Mouse (Mus musculus): ENCODE data around the gene Ksr2.
"Not testable (repeated sequence)": the region's sequence is repeated elsewhere in the genome, so short reads cannot be mapped to it uniquely, and the experiment has no call there.

The Ksr2 gene

GRCm38 (mm10) chr5:117546694-117547268, 133.0 kb downstream of the Ksr2 start:
- peak; percentile 1 for DNase-seq

DNA sequence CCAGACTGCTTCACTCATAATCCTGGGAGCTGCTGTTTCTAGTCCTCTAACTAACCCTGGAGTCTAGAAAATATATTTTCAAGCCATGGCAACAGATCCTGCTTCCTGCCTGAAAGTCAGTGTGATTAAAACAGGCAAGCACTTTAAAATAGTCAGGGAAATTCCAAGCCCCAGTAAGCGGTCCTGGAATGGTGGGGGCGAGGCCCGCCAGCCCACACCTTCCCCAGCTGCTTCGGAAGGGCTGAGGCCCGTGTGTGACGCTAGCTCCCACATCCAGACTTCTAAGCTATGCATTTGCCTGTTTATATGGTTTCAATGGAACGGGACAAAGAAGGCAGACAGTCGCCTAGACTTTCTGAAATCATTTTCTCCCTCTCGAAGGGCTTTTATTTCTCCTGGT, 137.2 kb downstream of the Ksr2 start:
- no peak for DNase-seq

DNA sequence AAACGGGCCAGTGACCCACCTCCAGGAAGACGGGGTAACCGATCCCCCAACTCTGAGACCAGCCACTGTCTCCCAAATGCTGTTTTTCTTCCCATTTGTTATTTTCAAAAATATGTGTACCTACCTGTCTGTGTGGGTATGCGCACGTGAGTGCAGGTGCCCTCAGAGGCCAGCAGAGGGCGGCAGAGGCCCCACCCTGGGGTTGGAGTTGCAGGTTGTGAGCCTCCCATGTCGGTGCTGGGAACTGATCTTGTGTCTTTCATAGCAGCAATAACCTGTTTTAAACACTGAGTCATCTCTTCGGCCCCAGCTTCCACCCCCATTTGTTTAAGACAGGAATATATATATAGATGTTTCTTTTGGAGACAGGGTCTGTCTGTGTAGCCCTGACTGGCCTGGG, 138.3 kb downstream of the Ksr2 start:
- DNase-seq = no peak

GRCm38 (mm10) chr5:117554505-117554904, 140.7 kb downstream of the Ksr2 start:
- DNase-seq = no peak

- DNase-seq = no peak
These were observed 142.8 kb downstream of the Ksr2 start for GRCm38 (mm10) chr5:117556570-117556969.

- no peak for DNase-seq
These were observed 147.3 kb downstream of the Ksr2 start for GRCm38 (mm10) chr5:117561080-117561479.

GRCm38 (mm10) chr5:117566051-117566665, 152.4 kb downstream of the Ksr2 start:
- DNase-seq = no peak

DNA sequence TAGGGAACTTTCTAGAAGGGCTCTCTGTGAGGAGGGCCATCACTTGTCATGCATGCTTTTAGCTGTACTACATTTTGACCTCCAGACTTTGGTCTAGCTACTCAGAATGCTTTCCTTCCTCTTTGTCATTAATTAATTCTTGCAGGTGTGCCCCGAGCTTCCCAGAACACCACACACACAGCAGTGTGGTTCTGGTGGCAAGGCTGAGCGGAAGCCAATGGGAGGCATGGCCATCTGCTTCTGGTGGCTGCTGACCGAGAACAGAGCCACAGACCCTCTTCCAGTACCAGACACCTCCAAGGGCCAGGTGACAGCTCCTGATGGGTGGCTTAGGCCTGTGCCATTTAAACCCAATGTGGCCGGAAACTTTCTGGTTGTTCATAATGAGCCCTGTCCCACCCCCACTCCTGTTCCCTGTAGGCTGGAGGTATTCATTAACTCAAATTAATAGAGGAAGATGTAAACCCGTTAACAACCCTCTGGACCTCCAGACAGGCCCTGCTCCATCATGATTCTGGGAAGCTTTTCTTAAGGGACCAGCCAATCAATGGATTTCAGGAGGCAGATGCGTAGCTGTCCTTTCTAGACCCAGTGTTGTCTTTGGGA, 155.5 kb downstream of the Ksr2 start:
- no peak for DNase-seq

GRCm38 (mm10) chr5:117572428-117572827, 158.6 kb downstream of the Ksr2 start:
- DNase-seq = peak; percentile 11

DNA sequence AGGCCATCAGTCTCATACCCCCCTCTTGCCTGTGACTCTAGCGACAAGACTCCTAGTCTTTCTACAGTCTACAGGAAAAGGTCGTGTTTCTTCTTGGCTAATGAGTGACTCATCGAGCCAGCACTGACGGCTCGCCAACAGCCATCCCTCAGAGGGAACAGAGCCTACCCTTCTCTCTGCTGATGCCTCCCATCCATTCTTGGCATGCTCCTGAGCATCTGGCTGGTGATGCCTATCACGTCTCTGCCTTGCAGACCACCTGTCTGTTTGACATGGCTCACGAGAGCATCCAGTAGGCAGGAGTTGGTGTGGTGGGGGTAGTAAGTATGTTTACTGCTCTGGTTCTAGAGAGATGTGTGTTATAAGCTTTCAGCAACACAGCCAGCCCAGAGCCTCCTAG, 161.1 kb downstream of the Ksr2 start:
- no peak for DNase-seq

GRCm38 (mm10) chr5:117577598-117577997, 163.8 kb downstream of the Ksr2 start:
- DNase-seq = no peak

GRCm38 (mm10) chr5:117581711-117582110, 167.9 kb downstream of the Ksr2 start:
- DNase-seq = no peak

GRCm38 (mm10) chr5:117584428-117584827, 170.6 kb downstream of the Ksr2 start:
- DNase-seq = no peak

DNA sequence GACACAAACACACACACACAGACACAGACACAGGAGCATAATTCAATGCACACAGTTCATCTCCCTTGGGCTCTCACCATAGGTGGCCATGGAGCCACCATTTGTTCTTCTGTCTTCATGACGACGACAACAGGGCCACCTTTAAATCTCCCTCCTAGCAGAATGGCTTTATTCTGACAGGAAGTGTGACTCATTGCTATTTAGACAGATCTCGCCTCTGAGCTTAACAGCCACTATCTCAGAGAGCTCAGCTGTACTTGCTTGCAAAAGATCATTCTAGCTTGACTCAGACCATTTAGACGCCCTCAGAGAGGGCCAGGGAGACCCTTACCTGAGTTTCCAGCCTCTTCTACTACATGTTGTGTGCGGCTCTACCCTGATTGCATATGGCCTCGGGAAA, 175.5 kb downstream of the Ksr2 start:
- DNase-seq = no peak

GRCm38 (mm10) chr5:117593273-117593672, 179.5 kb downstream of the Ksr2 start:
- DNase-seq = no peak

GRCm38 (mm10) chr5:117596803-117597202, 183.0 kb downstream of the Ksr2 start:
- no peak for DNase-seq

GRCm38 (mm10) chr5:117602026-117602425, 188.2 kb downstream of the Ksr2 start:
- DNase-seq = no peak

- DNase-seq = peak; percentile 22
These were observed 194.0 kb downstream of the Ksr2 start for GRCm38 (mm10) chr5:117607761-117608309.

DNA sequence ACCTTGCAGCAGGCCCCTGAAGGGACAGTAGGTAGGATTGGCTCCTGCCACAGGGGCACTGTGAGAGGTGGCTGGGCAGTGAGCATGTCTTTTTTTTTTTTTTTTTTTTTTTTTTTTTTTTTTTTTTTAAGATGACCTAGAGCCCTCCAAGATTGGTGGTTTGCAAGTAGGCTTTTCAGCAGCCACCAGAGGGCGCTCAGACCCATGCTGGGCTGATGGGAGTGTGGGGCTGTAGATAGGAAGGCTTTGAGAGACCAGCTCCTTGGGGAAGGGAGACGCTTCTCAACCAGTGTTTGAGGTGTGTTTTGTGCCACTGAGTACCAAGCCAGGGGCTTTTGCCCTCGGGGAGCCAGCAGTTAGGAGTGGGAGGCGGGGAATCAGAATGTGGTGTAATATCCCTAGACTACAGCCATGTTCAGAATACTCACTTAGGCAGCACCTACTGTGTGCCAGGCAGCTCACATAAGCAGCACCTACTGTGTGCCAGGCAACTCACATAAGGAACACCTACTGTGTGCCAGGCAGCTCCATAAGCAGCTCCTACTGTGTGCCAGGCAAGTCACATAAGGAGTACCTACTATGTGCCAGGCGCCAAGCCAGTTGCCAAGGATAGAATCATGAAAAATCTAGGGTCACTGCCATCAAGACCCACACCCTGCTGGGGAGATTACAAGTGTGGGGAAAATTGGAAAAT, 200.7 kb downstream of the Ksr2 start:
- DNase-seq = peak; percentile 81

DNA sequence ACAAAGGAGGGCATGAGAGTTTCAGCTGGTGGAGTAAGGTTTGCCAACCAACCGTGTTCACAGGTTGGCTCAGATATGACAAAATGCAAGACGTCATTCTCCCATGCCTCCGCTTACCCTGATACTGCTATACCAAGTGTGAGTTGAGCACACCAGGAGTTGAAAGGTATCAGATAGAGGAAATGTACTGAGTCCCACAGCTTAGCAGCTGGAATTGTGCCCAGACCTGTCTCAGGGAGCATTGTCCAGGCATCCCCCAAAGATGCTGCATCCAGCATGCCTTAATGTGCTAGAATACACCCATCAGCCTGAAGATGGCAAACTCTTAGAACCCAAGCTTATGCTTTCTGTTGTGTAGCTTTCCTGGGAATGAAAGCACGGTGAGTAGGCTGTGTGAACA, 206.5 kb downstream of the Ksr2 start:
- DNase-seq = no peak

DNA sequence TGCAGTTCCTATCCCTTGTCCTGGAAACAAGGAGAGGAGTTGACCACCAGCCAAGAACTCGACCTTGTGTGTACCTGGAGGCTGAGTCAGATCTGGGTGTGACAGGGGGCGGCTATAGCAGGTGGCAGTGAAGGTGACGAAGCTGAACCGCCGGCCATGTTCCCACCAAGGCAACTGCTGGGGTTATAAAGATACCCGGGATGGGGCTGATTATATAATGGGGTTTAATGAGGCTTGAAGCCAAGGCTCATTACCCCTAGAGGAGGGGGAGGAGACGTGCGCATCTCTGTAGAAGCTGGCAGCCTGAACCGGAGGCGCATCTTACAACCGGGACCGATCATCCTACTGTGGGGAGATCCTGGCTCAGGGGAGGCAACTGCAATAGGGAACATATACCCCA, 208.4 kb downstream of the Ksr2 start:
- DNase-seq = no peak

DNA sequence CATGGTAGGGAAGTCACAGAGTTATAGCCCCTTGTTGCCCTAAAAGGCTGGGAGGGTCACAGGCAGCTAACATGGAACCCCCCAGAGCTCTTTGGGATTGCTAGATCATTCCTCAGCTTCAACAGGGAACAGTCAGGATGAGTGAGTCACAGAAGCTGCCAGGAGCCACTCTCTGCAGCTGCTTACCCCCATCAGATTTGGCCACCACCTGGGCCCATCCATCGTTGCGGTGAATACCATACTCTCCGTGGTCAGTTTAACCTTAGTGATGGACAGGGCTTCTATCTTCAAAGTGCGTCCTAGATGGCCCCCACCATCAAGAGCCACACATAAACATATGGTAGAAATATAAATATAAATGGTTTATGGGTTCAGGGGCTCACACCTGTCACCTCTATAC, 209.4 kb downstream of the Ksr2 start:
- not testable (repeated sequence) for DNase-seq

- no peak for DNase-seq
These were observed 213.1 kb downstream of the Ksr2 start for GRCm38 (mm10) chr5:117626907-117627306.

DNA sequence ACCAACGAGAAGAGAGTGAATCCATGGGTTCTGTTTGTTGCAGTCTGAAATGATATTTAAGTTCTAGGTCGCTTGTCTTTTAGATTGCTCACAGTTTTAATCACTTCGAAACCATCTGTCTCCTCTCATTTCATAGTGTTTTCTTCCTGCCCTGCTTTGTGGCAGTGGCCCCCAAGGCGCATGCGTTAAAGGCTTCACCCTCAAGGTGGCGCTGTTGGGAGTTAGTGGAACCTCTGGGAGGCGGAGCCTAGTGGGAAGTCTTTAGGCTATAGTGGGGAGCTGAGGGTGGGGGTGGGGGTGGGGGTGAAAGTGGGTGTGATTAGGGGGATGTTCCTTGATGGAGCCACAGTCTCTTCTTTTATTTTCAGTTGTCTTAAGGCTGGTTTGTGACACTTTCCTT, 214.6 kb downstream of the Ksr2 start:
- peak; percentile 44 for DNase-seq

Measured in lung, postnatal 14 days (tissue).